Comparison of ENCODE assay signal across 9 mouse cellular contexts in the genomic region with DNA sequence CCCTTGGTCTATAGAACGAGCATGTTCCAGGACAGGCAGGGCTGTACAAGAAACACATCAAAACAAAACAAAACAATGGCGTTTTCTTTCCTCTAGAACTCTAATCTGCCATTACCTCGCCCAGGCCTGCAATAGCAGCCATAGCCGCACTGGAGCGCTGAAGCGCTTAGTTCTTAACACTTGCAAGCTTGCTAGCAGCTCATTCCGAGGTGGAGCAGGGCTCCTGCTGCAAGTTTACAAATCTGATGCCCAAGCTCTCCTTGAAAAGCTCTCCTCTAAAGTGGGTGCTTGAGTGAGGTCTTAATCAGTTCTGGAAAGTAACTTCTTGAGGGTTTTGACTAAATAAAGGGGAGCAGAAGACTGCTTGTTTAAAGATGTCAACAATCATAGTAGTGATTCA.
A peak's percentile ranks its signal among the peaks of the same experiment; 100 is the strongest.
DNase-seq lines count a peak whose midpoint lies in the region; ATAC-seq lines count a peak whose summit lies in the region.
"Had no signal": no experiment of that assay in that cellular context is flagged by ENCODE, and none has a peak within 500 bp of the region (broad histone marks: within the 10 kb centered on the region; RNA-seq: fewer than 3 reads in every experiment).

No protein-coding gene starts in this region.

- 0 out of 2 replicates have a peak, but pooled peaks have one; percentile 23 for ATAC-seq in forebrain, embryonic 12.5 days (ENCODE audit: low FRiP score)
- no peak for ATAC-seq in liver, embryonic 11.5 days (replicated peaks; ENCODE audit: low FRiP score)
- peak; percentile 69 for ATAC-seq in forebrain, embryonic 15.5 days (replicated peaks)
- ATAC-seq in lung, embryonic 16.5 days (ENCODE audit: low read depth), result peak; percentile 82

- no peaks in the 10 kb centered on the region for H3K36me3 ChIP-seq in forebrain, embryonic 12.5 days (replicated peaks)
- no peaks in the 10 kb centered on the region for H3K36me3 ChIP-seq in forebrain, embryonic 10.5 days (replicated peaks)
- H3K36me3 ChIP-seq in liver, embryonic 11.5 days (ENCODE audit: control insufficient read depth, insufficient read depth, low read length), result no peaks in the 10 kb centered on the region
- H3K36me3 ChIP-seq in forebrain, embryonic 15.5 days, result no peaks in the 10 kb centered on the region
- H3K36me3 ChIP-seq in lung, embryonic 16.5 days (ENCODE audit: control insufficient read depth, insufficient read depth, low read length), result no peaks in the 10 kb centered on the region
- H3K36me3 ChIP-seq: G1E had no signal

- no peak overlapping the region for H3K9ac ChIP-seq in forebrain, embryonic 12.5 days
- no peak overlapping the region for H3K9ac ChIP-seq in liver, embryonic 11.5 days (ENCODE audit: low read depth, low read length)
- H3K9ac ChIP-seq in forebrain, embryonic 15.5 days (replicated peaks), result no peak overlapping the region
- H3K9ac ChIP-seq in lung, embryonic 16.5 days (ENCODE audit: low read length), result no peak overlapping the region

- no peak overlapping the region for H3K4me2 ChIP-seq in forebrain, embryonic 12.5 days
- no peak overlapping the region for H3K4me2 ChIP-seq in liver, embryonic 11.5 days
- no peak overlapping the region for H3K4me2 ChIP-seq in forebrain, embryonic 15.5 days (replicated peaks)
- no peak overlapping the region for H3K4me2 ChIP-seq in lung, embryonic 16.5 days (ENCODE audit: low read depth, low read length)

- H3K27me3 ChIP-seq in forebrain, embryonic 12.5 days, result no peaks in the 10 kb centered on the region
- H3K27me3 ChIP-seq in forebrain, embryonic 10.5 days (ENCODE audit: poor library complexity, severe bottlenecking), result no peaks in the 10 kb centered on the region
- no peaks in the 10 kb centered on the region for H3K27me3 ChIP-seq in liver, embryonic 11.5 days (replicated peaks; ENCODE audit: control insufficient read depth, insufficient read depth, low read length)
- no peaks in the 10 kb centered on the region for H3K27me3 ChIP-seq in forebrain, embryonic 15.5 days
- H3K27me3 ChIP-seq in lung, embryonic 16.5 days (ENCODE audit: control insufficient read depth, insufficient read depth, low read depth, low read length), result no peaks in the 10 kb centered on the region

- no peaks in the 10 kb centered on the region for H3K9me3 ChIP-seq in forebrain, embryonic 12.5 days
- no peaks in the 10 kb centered on the region for H3K9me3 ChIP-seq in forebrain, embryonic 10.5 days
- H3K9me3 ChIP-seq in liver, embryonic 11.5 days (ENCODE audit: control insufficient read depth, low read length), result no peaks in the 10 kb centered on the region
- no peaks in the 10 kb centered on the region for H3K9me3 ChIP-seq in forebrain, embryonic 15.5 days
- H3K9me3 ChIP-seq in lung, embryonic 16.5 days (ENCODE audit: control insufficient read depth, low read length), result no peaks in the 10 kb centered on the region
- H3K9me3 ChIP-seq: G1E had no signal

- no peak for DNase-seq in forebrain, embryonic 10.5 days (ENCODE audit: extremely low spot score, low spot score)
- peak; percentile 23 for DNase-seq in liver, embryonic 11.5 days (ENCODE audit: low spot score)
- no peak for DNase-seq in liver
- DNase-seq in ovary, adult 18-20 months (ENCODE audit: low spot score), result no peak
- DNase-seq in urinary bladder, postnatal 10 days (ENCODE audit: low spot score), result no peak

- H3K27ac ChIP-seq in forebrain, embryonic 12.5 days, result no peak overlapping the region; the same call in 1 of the 2 replicates
- no peak overlapping the region for H3K27ac ChIP-seq in forebrain, embryonic 10.5 days
- H3K27ac ChIP-seq in liver, embryonic 11.5 days (ENCODE audit: low read depth, low read length), result no peak overlapping the region
- peak overlapping the region; percentile 79 for H3K27ac ChIP-seq in forebrain, embryonic 15.5 days (replicated peaks)
- no peak overlapping the region for H3K27ac ChIP-seq in lung, embryonic 16.5 days (ENCODE audit: low read length)

- H3K4me3 ChIP-seq in forebrain, embryonic 12.5 days (replicated peaks), result no peak overlapping the region
- H3K4me3 ChIP-seq in forebrain, embryonic 10.5 days, result no peak overlapping the region
- H3K4me3 ChIP-seq in liver, embryonic 11.5 days (ENCODE audit: low read depth, low read length), result no peak overlapping the region
- no peak overlapping the region for H3K4me3 ChIP-seq in forebrain, embryonic 15.5 days
- H3K4me3 ChIP-seq in lung, embryonic 16.5 days (ENCODE audit: low read length), result no peak overlapping the region

- no peaks in the 10 kb centered on the region for H3K4me1 ChIP-seq in forebrain, embryonic 12.5 days
- no peaks in the 10 kb centered on the region for H3K4me1 ChIP-seq in forebrain, embryonic 10.5 days
- no peaks in the 10 kb centered on the region for H3K4me1 ChIP-seq in liver, embryonic 11.5 days (replicated peaks; ENCODE audit: control insufficient read depth, insufficient read depth, low read length)
- H3K4me1 ChIP-seq in forebrain, embryonic 15.5 days, result peaks cover 8% of the 10 kb centered on the region; the same call in 1 of the 2 replicates
- no peaks in the 10 kb centered on the region for H3K4me1 ChIP-seq in lung, embryonic 16.5 days (replicated peaks; ENCODE audit: control insufficient read depth, insufficient read depth, low read length)

- WGBS in forebrain, embryonic 12.5 days, result 54% methylated on average over 7 of the region's 7 CpGs
- WGBS in forebrain, embryonic 10.5 days, result 61% methylated on average over 7 of the region's 7 CpGs
- WGBS in liver, embryonic 11.5 days, result 61% methylated on average over 7 of the region's 7 CpGs
- WGBS in forebrain, embryonic 15.5 days, result 50% methylated on average over 7 of the region's 7 CpGs
- WGBS in lung, embryonic 16.5 days, result 38% methylated on average over 7 of the region's 7 CpGs
